Mouse (Mus musculus): ENCODE results near the gene Cyld.

- TF ChIP-seq CTCF (conservative IDR thresholded peaks at IDR 0.05; ENCODE audit: low read length) (no peak), POU5F1 (IDR thresholded peaks at IDR 0.05; ENCODE audit: borderline replicate concordance, low read length) (no peak), NANOG (IDR thresholded peaks at IDR 0.05; ENCODE audit: borderline replicate concordance, low read length) (no peak)
Measured at GRCm38 (mm10) chr8:88694291-88694690, 2.5 kb upstream of the Cyld start.

Data from E14TG2a.4 (cell line).